Mouse (Mus musculus) CH12.LX (cell line): ENCODE measurements around the gene Kdelr2. TPM values are rescaled to one million over a fixed set of nuclear protein-coding genes. Genes with fewer than 3 reads are reported as not detected.
A peak's percentile ranks its signal among the peaks of the same experiment; 100 is the strongest.

Experiments
- DNase-seq: peaks from one replicate; pipeline ENCODE4 v3.0.0-alpha.2; 2013; ENCODE audit errors: extremely low read depth
- H3K27ac ChIP-seq: 2 replicates; pipeline ENCODE4 v1.5.1; 2012; ENCODE audit warnings: low read depth, mild to moderate bottlenecking, control low read depth, moderate library complexity; ENCODE audit not compliant: insufficient read depth
- H3K27me3 ChIP-seq: replicated peaks from 2 replicates; pipeline ENCODE3; 2012; ENCODE audit warnings: inconsistent platforms
- H3K36me3 ChIP-seq, 2 experiments: replicated peaks in 1 of 2; 2 replicates each; pipeline versions ENCODE3 to v1.6.1; 2012; ENCODE audit warnings: inconsistent platforms in 1 of 2, low read length in 1 of 2, mild to moderate bottlenecking in 1 of 2, mixed read lengths in 1 of 2, moderate library complexity in 1 of 2; ENCODE audit not compliant: control insufficient read depth in 1 of 2, insufficient read depth in 1 of 2
- H3K4me1 ChIP-seq, 2 experiments: 2 replicates each; pipeline ENCODE4 v1.6.1; 2012; ENCODE audit warnings: inconsistent platforms in 1 of 2, moderate library complexity in 1 of 2; ENCODE audit not compliant: insufficient read depth in 2 of 2, control insufficient read depth in 1 of 2
- H3K4me2 ChIP-seq: 2 replicates; pipeline ENCODE4 v1.6.1; 2012; ENCODE audit warnings: low read depth, mild to moderate bottlenecking, control low read depth; ENCODE audit not compliant: poor library complexity, insufficient read depth, severe bottlenecking
- H3K4me3 ChIP-seq, 3 experiments: fragments of 150-350 bp in 1 of 3; sonication (generic) in 1 of 3; replicated peaks in 1 of 3; 2 replicates each; pipeline versions ENCODE3 to v1.5.1; 2011 to 2012; ENCODE audit warnings: low read depth in 2 of 3, low read length in 2 of 3, mild to moderate bottlenecking in 2 of 3, moderate library complexity in 2 of 3, control low read depth in 1 of 3, improper control_type of control experiment in 1 of 3, inconsistent platforms in 1 of 3, mixed read lengths in 1 of 3; ENCODE audit not compliant: poor library complexity in 1 of 3
- H3K79me2 ChIP-seq: replicated peaks from 2 replicates; pipeline ENCODE4 v1.6.1; 2012; ENCODE audit warnings: mild to moderate bottlenecking, moderate library complexity; ENCODE audit not compliant: control insufficient read depth, poor library complexity, insufficient read depth, severe bottlenecking; ENCODE audit errors: extremely low read depth
- H3K9ac ChIP-seq: 2 replicates; pipeline ENCODE4 v1.6.1; 2012; ENCODE audit warnings: low read depth, mild to moderate bottlenecking, control low read depth, moderate library complexity; ENCODE audit not compliant: insufficient read depth
- H3K9me3 ChIP-seq: replicated peaks from 2 replicates; pipeline ENCODE3; 2012; ENCODE audit warnings: low read length, inconsistent platforms, mixed read lengths
- CTCF ChIP-seq, 2 experiments: IDR thresholded peaks in 1 of 2; conservative IDR thresholded peaks in 1 of 2; 2 replicates each; pipeline ENCODE4 v1.5.1; 2011 to 2012; ENCODE audit warnings: low read depth in 2 of 2, low read length in 2 of 2, improper control_type of control experiment in 1 of 2, inconsistent platforms in 1 of 2, mild to moderate bottlenecking in 1 of 2, moderate library complexity in 1 of 2
- MXI1 ChIP-seq: IDR thresholded peaks from 2 replicates; pipeline ENCODE4 v1.6.1; 2011; ENCODE audit warnings: mild to moderate bottlenecking, low read depth, low read length, improper control_type of control experiment
- MYC ChIP-seq: IDR thresholded peaks from 2 replicates; pipeline ENCODE4 v1.6.1; 2011; ENCODE audit warnings: low read depth, mild to moderate bottlenecking, improper control_type of control experiment, low read length
- dilution Hi-C: fragments of 300-500 bp; cut with MboI; formaldehyde crosslinking; loops from 2 replicates; pipeline ENCODE4 v1.14.3; 2020; ENCODE audit warnings: low sequenced_read_pairs; ENCODE audit not compliant: extremely low pct_unique_long_range_greater_than_20kb, extremely low pct_ligation_motif_present
- in situ Hi-C: fragments of 300-500 bp; cut with MboI; formaldehyde crosslinking; loops from 3 replicates; pipeline ENCODE4 v1.14.3; 2019; ENCODE audit warnings: low sequenced_read_pairs, low pct_ligation_motif_present, low pct_unique_long_range_greater_than_20kb, mixed read lengths
- polyA plus RNA-seq: library from polyadenylated mRNA; unstranded; fragments of >175 nt; gene quantifications from 2 replicates; pipeline ENCODE4 v1.2.1, GENCODE M21; 2012; ENCODE audit warnings: low read depth; ENCODE audit not compliant: insufficient read length
- total RNA-seq, 2 experiments: library from RNA; depleted of rRNA; stranded (reverse); fragments of 300-350 nt in 1 of 2; fragments of >200 nt in 1 of 2; gene quantifications; 2 replicates each; pipeline ENCODE4 v1.2.3; 2012 to 2014

Kdelr2 gene
- total and polyA plus RNA-seq, 3 experiments, result 75.7 to 117 (median 77.7) TPM

- in situ Hi-C loops, result no loop called here
- H3K4me1 ChIP-seq, result peaks cover 12 to 34% of the 10 kb centered on the region in 2 experiments
- TF ChIP-seq MYC (peak; percentile 10; the same call in 1 of the 2 replicates), CTCF (conservative IDR thresholded peaks at IDR 0.05 in 1 of 2, IDR thresholded peaks at IDR 0.05 in 1 of 2; ENCODE audit: low read depth in 2 of 2, low read length in 2 of 2) (no peak), MXI1 (0 out of 2 replicates have a peak, but pooled peaks have one; percentile 20)
- no peak for DNase-seq
- H3K9me3 ChIP-seq, result no peaks in the 10 kb centered on the region
- H3K27ac ChIP-seq, result peak overlapping the region; percentile 47; the same call in 1 of the 2 replicates
- H3K27me3 ChIP-seq, result no peaks in the 10 kb centered on the region
- no peaks in the 10 kb centered on the region for H3K79me2 ChIP-seq
- peaks cover 43 to 86% of the 10 kb centered on the region in 2 experiments for H3K36me3 ChIP-seq
- dilution Hi-C loops, result no loop called here
- H3K4me2 ChIP-seq, result 0 out of 2 replicates have a peak overlapping the region, but pooled peaks have one; percentile 16
- no peak overlapping the region for H3K9ac ChIP-seq
- H3K4me3 ChIP-seq, result no peak overlapping the region
Observed at GRCm38 (mm10) chr5:143471165-143471546, 67.5 kb downstream of the Kdelr2 start.

Other genes with a start within 250 kb of the Kdelr2 start
- 3.8 and 4.3 TPM in 2 replicates for gene Rbak, start 223.1 kb upstream of the Kdelr2 start, total RNA-seq (2012; rRNA removed)
- gene Rbak, start 223.1 kb upstream of the Kdelr2 start, total RNA-seq (2014; rRNA removed), result 4.9 and 5.1 TPM in 2 replicates
- 6.1 and 6.9 TPM in 2 replicates for gene Rbak, start 223.1 kb upstream of the Kdelr2 start, polyA plus RNA-seq
- not detected in 2 replicates for gene Spdye4b, start 222.8 kb upstream of the Kdelr2 start, total RNA-seq (2012; rRNA removed)
- gene Spdye4b, start 222.8 kb upstream of the Kdelr2 start, total RNA-seq (2014; rRNA removed), result not detected in 2 replicates
- not detected in 2 replicates for gene Spdye4b, start 222.8 kb upstream of the Kdelr2 start, polyA plus RNA-seq
- gene Spdye4a, start 176.9 kb upstream of the Kdelr2 start, total RNA-seq (2012; rRNA removed), result not detected in 2 replicates
- gene Spdye4a, start 176.9 kb upstream of the Kdelr2 start, total RNA-seq (2014; rRNA removed), result not detected in 2 replicates
- not detected in 2 replicates for gene Spdye4a, start 176.9 kb upstream of the Kdelr2 start, polyA plus RNA-seq
- 12.4 and 12.8 TPM in 2 replicates for gene Zfp12, start 168.7 kb upstream of the Kdelr2 start, total RNA-seq (2012; rRNA removed)
- gene Zfp12, start 168.7 kb upstream of the Kdelr2 start, total RNA-seq (2014; rRNA removed), result 15.9 and 18.8 TPM in 2 replicates
- 11.2 and 13.1 TPM in 2 replicates for gene Zfp12, start 168.7 kb upstream of the Kdelr2 start, polyA plus RNA-seq
- 2.3 and 3.6 TPM in 2 replicates for gene Zfp316, start 133.8 kb upstream of the Kdelr2 start, total RNA-seq (2012; rRNA removed)
- 0.84 and 1.1 TPM in 2 replicates for gene Zfp316, start 133.8 kb upstream of the Kdelr2 start, total RNA-seq (2014; rRNA removed)
- gene Zfp316, start 133.8 kb upstream of the Kdelr2 start, polyA plus RNA-seq, result 2.0 and 2.1 TPM in 2 replicates
- 0.13 TPM in 1 of 2 replicates, not detected in the other for gene Zfp853, start 110.2 kb upstream of the Kdelr2 start, total RNA-seq (2012; rRNA removed)
- gene Zfp853, start 110.2 kb upstream of the Kdelr2 start, total RNA-seq (2014; rRNA removed), result not detected in 2 replicates
- gene Zfp853, start 110.2 kb upstream of the Kdelr2 start, polyA plus RNA-seq, result 0.21 and 0.22 TPM in 2 replicates
- gene E130309D02Rik, start 88.5 kb upstream of the Kdelr2 start, total RNA-seq (2012; rRNA removed), result 32.7 and 39.7 TPM in 2 replicates
- 22.8 and 23.7 TPM in 2 replicates for gene E130309D02Rik, start 88.5 kb upstream of the Kdelr2 start, total RNA-seq (2014; rRNA removed)
- gene E130309D02Rik, start 88.5 kb upstream of the Kdelr2 start, polyA plus RNA-seq, result 51.8 and 63.7 TPM in 2 replicates
- 16.3 and 18.7 TPM in 2 replicates for gene Zdhhc4, start 74.6 kb upstream of the Kdelr2 start, total RNA-seq (2012; rRNA removed)
- 19.9 and 22.7 TPM in 2 replicates for gene Zdhhc4, start 74.6 kb upstream of the Kdelr2 start, total RNA-seq (2014; rRNA removed)
- gene Zdhhc4, start 74.6 kb upstream of the Kdelr2 start, polyA plus RNA-seq, result 39.4 and 51.5 TPM in 2 replicates
- not detected in 2 replicates for gene Grid2ip, start 46.5 kb upstream of the Kdelr2 start, total RNA-seq (2012; rRNA removed)
- gene Grid2ip, start 46.5 kb upstream of the Kdelr2 start, total RNA-seq (2014; rRNA removed), result not detected in 2 replicates
- gene Grid2ip, start 46.5 kb upstream of the Kdelr2 start, polyA plus RNA-seq, result not detected in 2 replicates
- gene Daglb, start 60.7 kb downstream of the Kdelr2 start, total RNA-seq (2012; rRNA removed), result 10.4 and 10.8 TPM in 2 replicates
- 11.9 and 12.1 TPM in 2 replicates for gene Daglb, start 60.7 kb downstream of the Kdelr2 start, total RNA-seq (2014; rRNA removed)
- 10.8 and 11.4 TPM in 2 replicates for gene Daglb, start 60.7 kb downstream of the Kdelr2 start, polyA plus RNA-seq
- 138 and 144 TPM in 2 replicates for gene Rac1, start 124.2 kb downstream of the Kdelr2 start, total RNA-seq (2012; rRNA removed)
- 199 and 201 TPM in 2 replicates for gene Rac1, start 124.2 kb downstream of the Kdelr2 start, total RNA-seq (2014; rRNA removed)
- 222 and 256 TPM in 2 replicates for gene Rac1, start 124.2 kb downstream of the Kdelr2 start, polyA plus RNA-seq
- 3.3 and 3.4 TPM in 2 replicates for gene Cyth3, start 218.6 kb downstream of the Kdelr2 start, total RNA-seq (2012; rRNA removed)
- 4.8 and 5.9 TPM in 2 replicates for gene Cyth3, start 218.6 kb downstream of the Kdelr2 start, total RNA-seq (2014; rRNA removed)
- 5.4 and 5.6 TPM in 2 replicates for gene Cyth3, start 218.6 kb downstream of the Kdelr2 start, polyA plus RNA-seq